Mouse (Mus musculus) hindbrain, embryonic 13.5 days (tissue): ENCODE measurements around the gene Duxf3. TPM values are rescaled to one million over a fixed set of nuclear protein-coding genes. Genes with fewer than 3 reads are reported as not detected.
"Not testable (repeated sequence)": the region's sequence is repeated elsewhere in the genome, so short reads cannot be mapped to it uniquely, and the experiment has no call there.

Source experiments
- ATAC-seq: fragments of 200-750 bp; cut with Nextera tagmentation; 2 replicates; pipeline ENCODE4 v1.8.0; 2017; ENCODE audit warnings: moderate TSS enrichment; ENCODE audit not compliant: low FRiP score
- H3K27ac ChIP-seq: fragments of 300-500 bp; sonication (generic); 2 replicates; pipeline ENCODE4 v1.5.1; 2015; ENCODE audit warnings: inconsistent platforms, mild to moderate bottlenecking, moderate library complexity
- H3K27me3 ChIP-seq: fragments of 300-500 bp; sonication (generic); 2 replicates; pipeline ENCODE4 v1.6.1; 2015; ENCODE audit warnings: mild to moderate bottlenecking, inconsistent platforms
- H3K36me3 ChIP-seq: fragments of 300-500 bp; sonication (generic); 2 replicates; pipeline ENCODE4 v1.6.1; 2015; ENCODE audit warnings: mild to moderate bottlenecking, inconsistent platforms
- H3K4me1 ChIP-seq: fragments of 300-500 bp; sonication (generic); replicated peaks from 2 replicates; pipeline ENCODE4 v1.6.1; 2015; ENCODE audit warnings: inconsistent platforms
- H3K4me2 ChIP-seq: fragments of 300-500 bp; sonication (generic); 2 replicates; pipeline ENCODE4 v1.6.1; 2015; ENCODE audit warnings: inconsistent platforms, mild to moderate bottlenecking, moderate library complexity
- H3K4me3 ChIP-seq: fragments of 300-500 bp; sonication (generic); 2 replicates; pipeline ENCODE4 v1.5.1; 2015; ENCODE audit warnings: mild to moderate bottlenecking, inconsistent platforms
- H3K9ac ChIP-seq: fragments of 300-500 bp; sonication (generic); 2 replicates; pipeline ENCODE4 v1.6.1; 2015; ENCODE audit warnings: mild to moderate bottlenecking, inconsistent platforms
- H3K9me3 ChIP-seq: fragments of 300-500 bp; sonication (generic); 2 replicates; pipeline ENCODE4 v1.6.1; 2016; ENCODE audit warnings: inconsistent platforms
- WGBS: fragments of 180-500 bp; shearing (Covaris S2); methylation state at CpG from one replicate; pipeline ENCODE4 v1.1.7; 2015; 5-methylcytosine and 5-hydroxymethylcytosine counted together
- polyA plus RNA-seq: library from polyadenylated mRNA; unstranded; fragments of >200 nt; fragmentation: Nextera tagmentation; extraction: Ambion mirVana; gene quantifications from 2 replicates; pipeline ENCODE4 v1.2.1, GENCODE M21; 2015

The Duxf3 gene
- polyA plus RNA-seq, result not detected in 2 replicates

- H3K27me3 ChIP-seq, H3K27ac ChIP-seq, H3K4me3 ChIP-seq, H3K4me2 ChIP-seq, H3K36me3 ChIP-seq, H3K4me1 ChIP-seq, H3K9ac ChIP-seq: not testable (repeated sequence)
- peak; percentile 62 for ATAC-seq
- WGBS, result 83% methylated on average over 8 of the region's 8 CpGs
- H3K9me3 ChIP-seq, result peaks cover 18% of the 10 kb centered on the region
Observed at GRCm38 (mm10) chr10:58232641-58232969, at the start of gene Duxf3. Duxf3 (minus strand) TSS chr10:58232675.

GRCm38 (mm10) chr10:58282238-58282637, 49.8 kb upstream of the Duxf3 start:
- no peak overlapping the region for H3K9ac ChIP-seq
- H3K36me3 ChIP-seq, result peaks cover 74% of the 10 kb centered on the region
- ATAC-seq, result no peak
- whole genome bisulfite sequencing, result 96% methylated on average over 7 of the region's 7 CpGs
- no peaks in the 10 kb centered on the region for H3K27me3 ChIP-seq
- no peak overlapping the region for H3K4me2 ChIP-seq
- H3K4me1 ChIP-seq, result no peaks in the 10 kb centered on the region
- H3K4me3 ChIP-seq, result no peak overlapping the region
- no peaks in the 10 kb centered on the region for H3K9me3 ChIP-seq
- no peak overlapping the region for H3K27ac ChIP-seq

- Histone ChIP-seq H3K27me3 (no peaks in the 10 kb centered on the region), H3K4me3 (no peak overlapping the region), H3K4me1 (peaks cover 17% of the 10 kb centered on the region), H3K36me3 (peaks cover 44% of the 10 kb centered on the region), H3K9ac (no peak overlapping the region), H3K4me2 (no peak overlapping the region), H3K27ac (no peak overlapping the region), H3K9me3 (no peaks in the 10 kb centered on the region)
- 84% methylated on average over 5 of the region's 5 CpGs for WGBS
- no peak for ATAC-seq
Observed at GRCm38 (mm10) chr10:58258466-58258865, 26.0 kb upstream of the Duxf3 start.

GRCm38 (mm10) chr10:58255954-58256353, 23.5 kb upstream of the Duxf3 start:
- H3K27ac ChIP-seq, result peak overlapping the region; percentile 90; the same call in 1 of the 2 replicates
- H3K27me3 ChIP-seq, result no peaks in the 10 kb centered on the region
- WGBS, result 10% methylated on average over 4 of the region's 4 CpGs
- peak overlapping the region; percentile 87 for H3K4me3 ChIP-seq
- peak overlapping the region; percentile 60 for H3K4me2 ChIP-seq
- peaks cover 26% of the 10 kb centered on the region for H3K36me3 ChIP-seq
- peak overlapping the region; percentile 85 for H3K9ac ChIP-seq
- H3K4me1 ChIP-seq, result peaks cover 17% of the 10 kb centered on the region
- no peaks in the 10 kb centered on the region for H3K9me3 ChIP-seq
- no peak for ATAC-seq

DNA sequence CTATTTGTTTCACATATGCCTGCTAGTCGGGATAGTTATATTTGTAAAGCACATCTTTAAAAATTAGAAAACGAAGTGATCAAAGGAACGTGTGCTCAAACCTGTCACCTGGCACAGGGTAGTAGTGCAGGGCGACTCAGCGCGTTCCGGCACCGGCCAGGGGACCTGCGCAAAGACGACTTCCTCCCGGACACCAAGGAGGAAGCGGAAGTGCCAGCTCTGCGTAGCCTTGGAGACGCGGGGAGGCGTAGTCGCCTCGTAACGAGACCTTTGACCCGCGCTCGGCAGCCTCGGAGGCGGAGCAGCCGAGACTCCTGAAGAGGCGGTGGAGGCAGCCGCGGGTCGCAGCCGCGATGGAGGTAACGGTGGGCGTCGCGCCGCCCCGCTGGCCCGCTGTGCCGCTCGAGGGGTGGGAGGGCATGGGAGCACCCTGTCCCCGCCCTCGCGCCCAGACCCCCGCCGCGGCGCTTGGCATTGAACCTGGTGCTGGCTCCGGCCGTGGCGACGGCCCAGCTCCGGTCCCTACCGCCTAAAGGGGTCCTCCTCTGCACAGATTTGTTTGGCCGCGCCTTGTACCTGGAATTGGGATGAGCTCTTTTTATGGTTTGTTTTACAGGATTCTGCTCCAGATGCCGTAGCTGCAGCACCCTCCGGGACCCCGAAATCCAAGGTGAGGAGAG, 22.9 kb upstream of the Duxf3 start, which contains the start of gene Gcc2:
TSS of gene Gcc2 (plus strand) at position 285 of the 680 bp plus-strand sequence.
- H3K4me1 ChIP-seq, result peaks cover 17% of the 10 kb centered on the region
- peak; percentile 100 for ATAC-seq
- H3K9ac ChIP-seq, result peak within 1 kb of the TSS; percentile 85
- H3K27ac ChIP-seq, result peak within 1 kb of the TSS; percentile 90
- no peaks in the 10 kb centered on the region for H3K27me3 ChIP-seq
- peaks cover 22% of the 10 kb centered on the region for H3K36me3 ChIP-seq
- H3K4me3 ChIP-seq, result peak within 1 kb of the TSS; percentile 87
- no peaks in the 10 kb centered on the region for H3K9me3 ChIP-seq
- H3K4me2 ChIP-seq, result peak within 1 kb of the TSS; percentile 60
- under 1% methylated on average over 57 of the region's 58 CpGs for WGBS

DNA sequence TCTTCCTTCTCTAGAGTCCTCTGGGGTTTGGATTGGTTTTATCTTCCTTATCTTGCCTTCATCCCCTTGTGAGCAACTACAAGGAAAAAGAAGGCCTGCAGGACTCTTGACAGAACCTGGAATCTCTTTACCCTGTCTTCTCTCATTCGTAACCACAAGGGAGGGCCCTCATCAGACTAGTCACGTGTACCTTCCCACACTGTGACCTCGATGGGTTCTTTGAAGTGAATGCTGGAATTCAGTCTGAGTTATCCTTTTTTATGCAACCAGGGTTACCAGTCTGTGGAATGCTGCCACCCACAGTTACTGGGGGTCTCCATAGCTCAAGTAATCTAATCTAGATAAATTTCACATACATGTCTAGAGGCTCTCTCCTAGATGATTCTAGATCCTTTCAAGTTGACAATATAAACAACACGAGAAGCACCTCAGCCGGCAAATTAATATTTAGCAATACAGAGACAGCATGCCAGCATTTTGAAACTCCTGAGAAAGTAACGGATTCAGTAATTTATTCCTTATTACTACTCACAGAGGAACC, 22.2 kb upstream of the Duxf3 start:
- Histone ChIP-seq H3K9ac (peak overlapping the region; percentile 85), H3K4me2 (peak overlapping the region; percentile 60), H3K27me3 (no peaks in the 10 kb centered on the region), H3K4me1 (peaks cover 17% of the 10 kb centered on the region), H3K9me3 (no peaks in the 10 kb centered on the region), H3K4me3 (peak overlapping the region; percentile 87), H3K36me3 (peaks cover 15% of the 10 kb centered on the region), H3K27ac (0 out of 2 replicates have a peak overlapping the region, but pooled peaks have one; percentile 12)
- peak; percentile 52 for ATAC-seq
- WGBS, result 36% methylated on average over 6 of the region's 6 CpGs

DNA sequence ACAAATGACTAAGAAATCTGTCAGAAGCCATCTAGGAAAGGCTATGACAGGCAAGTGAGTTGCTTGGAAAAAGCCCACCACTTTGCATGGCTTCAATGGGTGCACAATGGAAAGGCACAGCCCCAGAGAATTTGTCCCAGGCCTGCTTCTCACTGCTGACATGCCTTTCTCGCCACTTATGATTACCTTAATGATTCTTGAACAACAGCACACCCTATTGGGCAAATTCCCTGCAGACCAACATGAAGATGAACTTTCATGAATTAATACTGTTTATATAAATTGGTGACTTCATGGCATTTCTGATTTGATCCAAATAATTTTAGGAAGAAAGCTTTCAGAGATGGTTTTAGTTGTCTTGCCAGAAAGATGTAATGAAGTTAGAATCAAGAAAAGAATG, 17.1 kb upstream of the Duxf3 start:
- no peaks in the 10 kb centered on the region for H3K27me3 ChIP-seq
- H3K4me2 ChIP-seq, result no peak overlapping the region
- WGBS, result 26% methylated on average over 1 of the region's 1 CpGs
- no peak for ATAC-seq
- H3K9ac ChIP-seq, result no peak overlapping the region
- no peaks in the 10 kb centered on the region for H3K36me3 ChIP-seq
- H3K4me3 ChIP-seq, result no peak overlapping the region
- H3K4me1 ChIP-seq, result peaks cover 4% of the 10 kb centered on the region
- no peaks in the 10 kb centered on the region for H3K9me3 ChIP-seq
- no peak overlapping the region for H3K27ac ChIP-seq

DNA sequence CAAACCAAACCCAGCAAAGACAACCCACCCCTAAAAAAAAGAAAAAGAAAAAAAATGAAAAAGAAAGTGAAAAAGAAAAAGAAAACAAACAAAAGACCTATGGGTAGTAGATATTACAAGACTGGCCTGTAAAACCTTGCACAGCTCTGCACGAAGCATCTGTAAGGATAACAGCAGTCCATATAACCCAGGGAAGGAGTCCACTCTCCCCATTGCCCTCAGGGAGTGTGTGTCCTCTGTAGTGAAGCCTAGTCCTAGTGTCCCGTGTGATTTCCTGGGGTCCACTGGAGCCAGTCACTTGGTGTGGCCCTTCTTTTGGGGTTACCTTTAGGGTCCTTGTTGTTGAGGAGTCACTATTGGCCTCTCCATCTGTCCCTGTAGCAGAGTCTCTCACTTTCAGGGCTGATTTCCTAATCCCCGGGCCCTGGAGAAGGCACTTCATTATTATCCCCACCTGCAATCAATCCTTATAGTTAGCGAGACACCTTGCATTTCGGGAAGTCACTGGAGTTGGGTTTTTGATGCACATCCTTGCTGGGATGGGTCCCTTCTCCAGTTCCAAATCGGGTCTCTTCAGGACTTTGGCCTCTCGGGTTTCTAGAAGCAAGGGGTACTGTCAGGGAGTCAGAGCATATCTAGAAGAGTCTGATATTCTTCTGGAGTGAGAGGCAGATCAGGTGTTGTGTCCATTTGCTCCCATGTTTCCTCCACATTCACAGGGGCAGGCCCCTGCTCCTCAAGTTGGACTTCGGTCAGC, 6.7 kb upstream of the Duxf3 start:
- ATAC-seq, result peak; percentile 83
- H3K36me3 ChIP-seq, H3K9ac ChIP-seq, H3K4me3 ChIP-seq, H3K4me1 ChIP-seq, H3K27me3 ChIP-seq, H3K27ac ChIP-seq, H3K4me2 ChIP-seq: not testable (repeated sequence)
- H3K9me3 ChIP-seq, result peaks cover 10% of the 10 kb centered on the region
- WGBS, result 85% methylated on average over 8 of the region's 8 CpGs

- no peak within 1 kb of the TSS for H3K4me2 ChIP-seq
- 88% methylated on average over 10 of the region's 10 CpGs for WGBS
- no peaks in the 10 kb centered on the region for H3K4me1 ChIP-seq
- H3K9me3 ChIP-seq, result peaks cover 23% of the 10 kb centered on the region
- no peak for ATAC-seq
- no peak within 1 kb of the TSS for H3K4me3 ChIP-seq
- H3K27ac ChIP-seq, result no peak within 1 kb of the TSS
- no peak within 1 kb of the TSS for H3K9ac ChIP-seq
- no peaks in the 10 kb centered on the region for H3K36me3 ChIP-seq
- H3K27me3 ChIP-seq, result no peaks in the 10 kb centered on the region
Observed at GRCm38 (mm10) chr10:58236613-58237012, 4.1 kb upstream of the Duxf3 start, which contains the start of gene Gm4981. Gm4981 (minus strand) TSS chr10:58236701.

- not testable (repeated sequence) for ATAC-seq, H3K4me1 ChIP-seq, H3K9ac ChIP-seq, H3K27me3 ChIP-seq, H3K27ac ChIP-seq, H3K4me2 ChIP-seq, H3K36me3 ChIP-seq, H3K4me3 ChIP-seq
- peaks cover 26% of the 10 kb centered on the region for H3K9me3 ChIP-seq
- WGBS, result 83% methylated on average over 4 of the region's 4 CpGs
Observed at GRCm38 (mm10) chr10:58234985-58235384, 2.5 kb upstream of the Duxf3 start.

DNA sequence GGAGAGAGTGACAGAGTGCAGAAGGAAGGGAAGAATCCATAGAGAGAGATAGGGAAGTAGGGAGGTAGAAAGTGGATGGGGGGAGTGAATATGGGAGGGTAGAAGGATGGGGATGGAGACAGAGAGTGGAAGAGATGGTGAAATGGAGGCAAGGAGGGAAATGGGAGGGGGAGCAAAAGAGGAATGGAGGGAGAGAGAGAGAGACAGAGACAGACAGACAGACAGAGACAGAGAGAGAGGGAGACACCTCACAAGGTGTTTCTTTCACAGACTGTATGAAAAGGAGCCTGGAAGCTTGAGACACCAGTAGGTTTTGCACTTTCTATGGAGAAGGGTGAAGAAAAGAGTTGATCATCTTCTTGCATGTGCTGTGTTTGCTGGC, 1.3 kb upstream of the Duxf3 start:
- H3K36me3 ChIP-seq, H3K4me1 ChIP-seq, H3K9ac ChIP-seq, ATAC-seq, H3K27me3 ChIP-seq, H3K4me3 ChIP-seq, H3K27ac ChIP-seq, H3K4me2 ChIP-seq: not testable (repeated sequence)
- H3K9me3 ChIP-seq, result peaks cover 20% of the 10 kb centered on the region

DNA sequence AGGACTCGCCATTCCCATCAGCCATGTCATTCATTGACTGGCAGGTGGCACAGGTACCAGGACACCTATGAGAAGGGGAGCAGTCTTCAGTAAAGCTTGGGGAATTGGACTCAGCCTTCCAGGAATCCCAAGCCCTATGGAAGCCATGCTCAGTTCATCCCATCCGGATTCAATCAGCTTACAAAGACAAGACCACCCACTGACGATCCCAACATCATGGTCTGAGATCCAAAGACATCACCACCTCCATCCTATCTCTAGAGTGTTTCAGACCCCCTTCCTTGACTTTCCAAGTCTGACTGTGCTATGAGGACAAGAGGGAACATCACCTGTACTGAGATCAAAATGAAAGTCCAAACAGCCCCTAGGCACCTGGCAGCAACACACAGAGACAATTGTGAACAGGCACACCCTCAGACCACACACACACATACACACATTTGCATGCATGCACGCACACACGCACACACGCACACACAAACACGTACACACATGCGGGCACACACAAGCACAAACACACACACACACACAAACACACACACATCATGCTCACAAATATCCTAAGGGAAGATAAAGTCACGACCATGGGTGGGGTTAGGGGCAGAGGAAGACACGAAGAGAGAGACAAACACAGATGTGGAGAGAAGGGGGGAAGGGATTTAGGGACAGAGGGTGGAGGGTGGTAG, 722 bp upstream of the Duxf3 start:
- not testable (repeated sequence) for H3K9ac ChIP-seq, H3K4me2 ChIP-seq, H3K4me3 ChIP-seq, H3K27ac ChIP-seq, H3K36me3 ChIP-seq, H3K27me3 ChIP-seq, H3K4me1 ChIP-seq
- peak; percentile 49 for ATAC-seq
- 78% methylated on average over 10 of the region's 10 CpGs for WGBS
- H3K9me3 ChIP-seq, result peaks cover 20% of the 10 kb centered on the region
